Mouse (Mus musculus) lung, adult 2 months (tissue): ENCODE data around the gene Btg2. TPM values are rescaled to one million over a fixed set of nuclear protein-coding genes. Genes with fewer than 3 reads are reported as not detected.
A peak's percentile ranks its signal among the peaks of the same experiment; 100 is the strongest.

Source experiments
- DNase-seq: peaks from one replicate; pipeline ENCODE4 v3.0.0; 2022
- H3K4me1 ChIP-seq: fragments of 200-500 bp; 2 replicates; pipeline ENCODE4 v1.6.1; 2011; ENCODE audit warnings: low read length; ENCODE audit not compliant: control insufficient read depth, insufficient read depth
- H3K4me3 ChIP-seq: fragments of 200-500 bp; replicated peaks from 2 replicates; pipeline ENCODE3; 2011; ENCODE audit warnings: low read depth, mild to moderate bottlenecking, control low read depth, low read length; ENCODE audit errors: extremely low read depth
- CTCF ChIP-seq: fragments of 200-500 bp; IDR thresholded peaks from 2 replicates; pipeline ENCODE4 v1.5.1; 2011; ENCODE audit warnings: mild to moderate bottlenecking, low read length, control low read depth; ENCODE audit not compliant: insufficient read depth
- POLR2A ChIP-seq: fragments of 200-500 bp; IDR thresholded peaks from 2 replicates; pipeline ENCODE4 v1.6.1; 2011; ENCODE audit warnings: low read depth, mild to moderate bottlenecking, control low read depth, low read length, borderline replicate concordance; ENCODE audit errors: extremely low read depth
- WGBS: fragments of 180-500 bp; shearing (Covaris S2); methylation state at CpG from one replicate; pipeline ENCODE4 v1.1.7; 2018; 5-methylcytosine and 5-hydroxymethylcytosine counted together
- polyA plus RNA-seq: library from polyadenylated mRNA; depleted of rRNA; stranded (reverse); fragments of >200 nt; gene quantifications from 2 replicates; pipeline ENCODE4 v1.2.3, GENCODE M21; 2012; rRNA removed

Gene Btg2
- polyA plus RNA-seq, 1 experiment, result 75.9 TPM

- Histone ChIP-seq H3K4me1 (no peaks in the 10 kb centered on the region), H3K4me3 (no peak within 1 kb of the TSS)
- DNase-seq, result no peak
- WGBS, result 45% methylated on average over 9 of the region's 9 CpGs
- no peak for TF ChIP-seq CTCF
- TF ChIP-seq POLR2A, result no peak
Observed at GRCm38 (mm10) chr1:134037172-134037571, 41.7 kb downstream of the Btg2 start, which contains the start of gene Fmod. Gene Fmod (plus strand): TSS chr1:134037254.

- 72% methylated on average over 2 of the region's 2 CpGs for WGBS
- Histone ChIP-seq H3K4me3 (no peak overlapping the region), H3K4me1 (no peaks in the 10 kb centered on the region)
- TF ChIP-seq POLR2A, result no peak
- peak; percentile 21; the same call in 1 of the 2 replicates for TF ChIP-seq CTCF
- DNase-seq, result no peak
Observed at GRCm38 (mm10) chr1:134036492-134036891, 42.4 kb downstream of the Btg2 start.

GRCm38 (mm10) chr1:134028161-134028846, 50.6 kb downstream of the Btg2 start:
- TF ChIP-seq POLR2A (no peak), CTCF (no peak)
- 52% methylated on average over 14 of the region's 14 CpGs for WGBS
- DNase-seq, result no peak

GRCm38 (mm10) chr1:134026741-134027140, 52.2 kb downstream of the Btg2 start:
- no peak overlapping the region for H3K4me3 ChIP-seq
- H3K4me1 ChIP-seq, result no peaks in the 10 kb centered on the region
- TF ChIP-seq POLR2A (no peak), CTCF (no peak)
- DNase-seq, result no peak
- WGBS, result 88% methylated on average over 9 of the region's 9 CpGs

More at GRCm38 (mm10) chr1:134028161-134028846, 50.6 kb downstream of the Btg2 start:
- H3K4me3 ChIP-seq, result no peak overlapping the region
- no peaks in the 10 kb centered on the region for H3K4me1 ChIP-seq

- no peak for DNase-seq
- TF ChIP-seq CTCF, result no peak
- TF ChIP-seq POLR2A, result no peak
- no peaks in the 10 kb centered on the region for H3K4me1 ChIP-seq
- no peak overlapping the region for H3K4me3 ChIP-seq
- WGBS, result 49% methylated on average over 5 of the region's 5 CpGs
Observed at GRCm38 (mm10) chr1:134025975-134026374, 52.9 kb downstream of the Btg2 start.

Other genes with a start within 250 kb of the Btg2 start
- gene Optc, start 171.1 kb downstream of the Btg2 start, polyA plus RNA-seq, result 1.6 and 3.1 TPM in 2 replicates
- 179 and 202 TPM in 2 replicates for gene Prelp, start 157.7 kb downstream of the Btg2 start, polyA plus RNA-seq
- gene Fmod, start 41.9 kb downstream of the Btg2 start, polyA plus RNA-seq, result 7.9 and 14.2 TPM in 2 replicates
- gene Chit1, start 32.1 kb upstream of the Btg2 start, polyA plus RNA-seq, result 14.1 TPM in 1 of 2 replicates, not detected in the other
- gene Chil1, start 103.1 kb upstream of the Btg2 start, polyA plus RNA-seq, result 1,144 and 1,277 TPM in 2 replicates
- 0.14 and 7.7 TPM in 2 replicates for gene Mybph, start 114.3 kb upstream of the Btg2 start, polyA plus RNA-seq
- 7.6 and 9.1 TPM in 2 replicates for gene Adora1, start 156.3 kb upstream of the Btg2 start, polyA plus RNA-seq
- gene Myog, start 210.9 kb upstream of the Btg2 start, polyA plus RNA-seq, result 1.7 TPM in 1 of 2 replicates, not detected in the other